Mouse (Mus musculus) CH12.LX (cell line): ENCODE measurements around the gene Reck.

Source experiments
- CTCF ChIP-seq, 2 experiments: IDR thresholded peaks in 1 of 2; conservative IDR thresholded peaks in 1 of 2; 2 replicates each; pipeline ENCODE4 v1.5.1; 2011 to 2012; ENCODE audit warnings: low read depth in 2 of 2, low read length in 2 of 2, improper control_type of control experiment in 1 of 2, inconsistent platforms in 1 of 2, mild to moderate bottlenecking in 1 of 2, moderate library complexity in 1 of 2
- MAFK ChIP-seq: IDR thresholded peaks from 2 replicates; pipeline ENCODE4 v1.6.1; 2011; ENCODE audit warnings: low read length, improper control_type of control experiment; ENCODE audit not compliant: insufficient replicate concordance
- POLR2A ChIP-seq: IDR thresholded peaks from 2 replicates; pipeline ENCODE4 v1.6.1; 2011; ENCODE audit warnings: low read depth, mild to moderate bottlenecking, improper control_type of control experiment, low read length
- TBP ChIP-seq: conservative IDR thresholded peaks from 2 replicates; pipeline ENCODE4 v1.6.1; 2011; ENCODE audit warnings: low read depth, low read length, improper control_type of control experiment
- ZC3H11A ChIP-seq: IDR thresholded peaks from 2 replicates; pipeline ENCODE4 v1.6.1; 2012; ENCODE audit warnings: low read depth, mild to moderate bottlenecking, inconsistent platforms, low read length, improper control_type of control experiment

GRCm38 (mm10) chr4:43957846-43958461 lies 82.6 kb downstream of the Reck start:
- TF ChIP-seq ZC3H11A (no peak), TBP (no peak), MAFK (no peak), POLR2A (no peak), CTCF (conservative IDR thresholded peaks at IDR 0.05 in 1 of 2, IDR thresholded peaks at IDR 0.05 in 1 of 2; ENCODE audit: low read depth in 2 of 2, low read length in 2 of 2) (no peak)
